Mouse (Mus musculus): ENCODE measurements around the gene Bcl2l2.

DNA sequence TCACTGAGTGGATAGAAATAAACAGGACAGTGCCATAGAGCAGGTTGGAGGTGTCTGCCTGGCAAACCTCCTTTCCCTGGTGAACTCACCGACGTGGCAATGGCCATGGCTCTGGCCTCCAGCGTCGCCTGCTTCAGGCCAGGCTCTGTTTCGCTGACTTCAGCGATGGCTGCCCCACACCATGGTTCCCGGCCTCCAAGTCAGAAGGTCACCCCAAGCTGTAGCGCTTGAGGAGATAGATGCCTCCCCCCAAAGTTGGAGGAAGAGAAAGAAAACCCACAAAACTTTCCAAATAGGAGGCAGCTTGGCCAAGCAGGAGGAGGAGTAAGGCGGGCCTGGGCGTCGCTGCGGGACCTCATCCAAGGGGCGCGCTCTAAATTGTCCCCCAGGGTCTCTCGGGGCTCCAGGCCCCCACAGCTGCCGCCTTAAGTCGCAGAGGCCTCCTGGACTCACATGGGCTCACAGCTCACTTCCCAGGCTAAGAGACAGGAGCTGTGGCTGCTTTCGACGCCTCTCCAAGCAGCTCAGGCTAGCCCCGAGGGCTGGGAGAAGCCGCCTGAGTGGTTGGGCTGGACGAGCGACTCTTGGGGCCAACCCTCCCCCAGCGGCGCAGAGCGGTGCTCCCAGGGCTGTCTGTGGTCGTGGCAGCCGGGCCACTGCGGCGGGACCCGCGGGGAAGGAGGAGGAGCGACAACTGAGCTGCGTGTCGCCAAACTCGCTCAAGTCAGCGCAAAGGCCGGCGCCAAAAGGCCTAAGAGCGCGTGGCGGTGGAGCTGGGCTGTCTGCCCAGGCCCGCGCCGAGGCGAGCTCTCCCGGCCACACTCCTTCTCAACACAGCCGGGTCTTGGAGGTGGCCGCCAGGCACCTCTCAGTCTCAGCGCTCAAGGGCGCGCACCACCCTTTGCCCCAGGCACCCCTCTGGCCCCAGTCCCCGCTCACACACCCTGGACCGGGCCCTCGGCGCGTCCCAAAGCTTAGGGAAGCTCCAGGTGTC is 42.5 kb downstream of the Bcl2l2 start, which contains the start of gene Efs:
- TF ChIP-seq MAX (IDR thresholded peaks at IDR 0.05; ENCODE audit: low read length) (no peak), TBP (IDR thresholded peaks at IDR 0.05; ENCODE audit: low read depth, low read length) (no peak), SIN3A (IDR thresholded peaks at IDR 0.05; ENCODE audit: low read length) (no peak), POLR2A (IDR thresholded peaks at IDR 0.05; ENCODE audit: control insufficient read depth in 1 of 2, insufficient read depth in 1 of 2, low read depth in 1 of 2, low read length in 2 of 2, poor library complexity in 1 of 2) (no peak), NELFE (IDR thresholded peaks at IDR 0.05; ENCODE audit: low read depth, low read length) (no peak), GABPA (IDR thresholded peaks at IDR 0.05; ENCODE audit: low read depth, low read length) (no peak), CTCF (IDR thresholded peaks at IDR 0.05 in 2 of 3, conservative IDR thresholded peaks at IDR 0.05 in 1 of 3; ENCODE audit: control insufficient read depth in 1 of 3, insufficient read depth in 1 of 3, low read depth in 2 of 3, low read length in 3 of 3, poor library complexity in 1 of 3, severe bottlenecking in 1 of 3) (no peak)
